Mouse (Mus musculus): ENCODE data around the gene Dennd1a. TPM values are rescaled to one million over a fixed set of nuclear protein-coding genes. Genes with fewer than 3 reads are reported as not detected.
"Not testable (repeated sequence)": the region's sequence is repeated elsewhere in the genome, so short reads cannot be mapped to it uniquely, and the experiment has no call there.

Gene Dennd1a
- polyA plus RNA-seq, 1 experiment from 2014 or later = 17.3 TPM

DNA sequence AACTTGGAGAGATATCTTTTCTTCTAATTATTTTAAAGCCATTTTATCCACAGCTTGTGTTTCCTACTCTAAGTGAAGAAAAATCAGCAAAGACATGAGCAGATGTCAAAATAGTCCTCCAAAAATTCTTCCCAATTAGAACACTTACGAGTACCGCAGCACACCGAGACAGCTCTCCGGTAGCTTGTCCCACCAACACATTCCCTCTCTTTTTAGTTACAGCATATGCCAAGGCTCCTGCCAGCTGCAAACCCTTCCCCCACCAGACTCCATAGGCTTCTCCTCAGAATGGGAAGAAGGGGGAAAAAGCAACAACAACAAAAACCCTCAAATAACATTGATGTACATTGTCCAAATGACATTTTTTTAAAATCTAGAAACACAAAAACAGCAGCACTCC is 322.7 kb downstream of the Dennd1a start:
- Histone ChIP-seq H3K27me3 (ENCODE audit: poor library complexity, severe bottlenecking) (no peaks in the 10 kb centered on the region), H3K9me3 (no peaks in the 10 kb centered on the region), H3K27ac (no peak overlapping the region), H3K36me3 (replicated peaks) (peaks cover 20% of the 10 kb centered on the region), H3K4me3 (no peak overlapping the region), H3K4me1 (peaks cover 18% of the 10 kb centered on the region)
- WGBS = 93% methylated on average over 4 of the region's 4 CpGs
- no peak for DNase-seq (ENCODE audit: extremely low spot score, low spot score)

DNA sequence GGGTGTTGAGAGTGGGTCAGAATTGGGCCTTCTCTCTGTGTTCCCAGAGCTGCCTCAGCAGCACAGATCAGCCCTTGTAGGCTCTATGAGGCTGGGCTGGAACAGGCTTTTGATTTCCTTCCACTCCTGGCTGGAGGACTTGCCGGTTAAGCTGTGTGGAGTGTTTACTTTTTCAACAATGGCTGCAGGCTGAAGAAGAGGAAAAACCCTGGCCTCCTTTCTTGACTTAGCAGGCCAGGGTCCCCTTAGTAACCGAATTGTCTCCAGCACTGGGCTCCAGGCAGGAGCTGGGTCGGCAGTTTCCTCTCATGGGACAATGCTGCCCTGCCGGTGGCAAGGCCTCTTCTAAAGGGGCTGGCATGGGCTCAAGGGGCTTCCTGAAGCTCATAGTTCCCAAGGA is 323.8 kb downstream of the Dennd1a start:
- Histone ChIP-seq H3K36me3 (replicated peaks) (peaks cover 28% of the 10 kb centered on the region), H3K4me3 (no peak overlapping the region), H3K27me3 (ENCODE audit: poor library complexity, severe bottlenecking) (no peaks in the 10 kb centered on the region), H3K27ac (peak overlapping the region; percentile 74), H3K4me1 (peaks cover 16% of the 10 kb centered on the region), H3K9me3 (no peaks in the 10 kb centered on the region)
- no peak for DNase-seq (ENCODE audit: extremely low spot score, low spot score)
- 49% methylated on average over 4 of the region's 4 CpGs for WGBS

DNA sequence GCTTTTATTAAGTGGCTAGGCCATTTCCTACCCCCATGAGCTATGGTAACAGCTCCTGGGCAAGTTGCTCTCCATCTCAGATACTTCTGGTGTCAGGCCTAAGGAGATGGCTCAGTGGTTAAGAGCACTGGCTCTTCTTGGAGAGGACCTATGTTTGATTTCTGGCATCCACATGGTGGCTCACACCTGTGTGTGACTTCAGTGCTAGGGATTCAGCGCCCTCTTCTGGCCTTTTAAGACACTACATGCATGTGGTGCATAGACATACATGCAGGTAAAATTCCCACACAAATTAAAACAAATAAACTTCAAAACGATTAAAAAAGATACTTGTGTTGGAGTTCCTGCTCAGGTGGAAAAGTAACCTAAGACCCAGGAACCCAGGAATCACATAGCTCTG is 338.8 kb downstream of the Dennd1a start:
- Histone ChIP-seq H3K27ac (no peak overlapping the region), H3K4me1 (peaks cover 27% of the 10 kb centered on the region), H3K27me3 (ENCODE audit: poor library complexity, severe bottlenecking) (peaks cover 14% of the 10 kb centered on the region; the same call in 1 of the 2 replicates), H3K9me3 (no peaks in the 10 kb centered on the region), H3K4me3 (no peak overlapping the region), H3K36me3 (replicated peaks) (0 out of 2 replicates have a peak, but pooled peaks cover 7% of the 10 kb centered on the region)
- no peak for DNase-seq (ENCODE audit: extremely low spot score, low spot score)
- 34% methylated on average over 2 of the region's 2 CpGs for WGBS

DNA sequence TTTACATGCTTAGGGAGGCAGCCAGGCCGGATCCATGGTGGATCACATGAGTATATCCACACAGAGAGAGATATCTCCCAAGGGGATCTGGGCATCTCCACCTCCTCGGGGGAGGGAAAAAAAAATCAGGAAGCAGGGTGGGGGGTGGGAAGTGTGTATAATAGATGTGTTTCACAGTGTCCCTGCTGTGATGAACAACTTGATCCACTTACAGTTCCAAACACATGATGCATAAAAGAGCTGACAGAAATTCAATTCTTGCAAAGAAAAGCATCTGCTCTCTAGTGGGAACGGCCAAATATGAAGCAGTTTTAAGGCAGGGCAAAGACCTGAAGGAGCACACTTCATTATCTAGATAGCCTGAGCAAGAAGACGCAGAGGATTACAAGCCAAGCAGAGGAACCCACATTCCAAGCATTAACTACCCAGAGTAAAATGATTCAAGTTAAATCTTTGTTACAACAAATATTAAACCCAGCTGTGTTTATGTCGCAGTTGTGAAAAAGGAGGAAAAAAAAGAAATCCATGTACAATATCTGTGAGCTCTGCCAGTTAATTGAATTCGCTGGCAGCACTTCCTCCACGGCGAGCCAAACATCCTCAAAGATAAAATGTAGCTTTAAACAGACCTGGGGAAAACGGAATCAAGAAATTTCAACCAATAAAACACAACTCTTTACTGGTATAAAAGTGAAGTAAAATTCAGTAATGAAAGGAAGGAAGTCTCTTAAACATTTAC is 341.4 kb downstream of the Dennd1a start:
- Histone ChIP-seq H3K27me3 (ENCODE audit: poor library complexity, severe bottlenecking) (peaks cover 14% of the 10 kb centered on the region; the same call in 1 of the 2 replicates), H3K27ac (no peak overlapping the region), H3K4me3 (no peak overlapping the region), H3K9me3 (no peaks in the 10 kb centered on the region), H3K4me1 (peaks cover 29% of the 10 kb centered on the region), H3K36me3 (replicated peaks) (0 out of 2 replicates have a peak, but pooled peaks cover 7% of the 10 kb centered on the region)
- DNase-seq (ENCODE audit: extremely low spot score, low spot score) = no peak
- 70% methylated on average over 9 of the region's 9 CpGs for WGBS

DNA sequence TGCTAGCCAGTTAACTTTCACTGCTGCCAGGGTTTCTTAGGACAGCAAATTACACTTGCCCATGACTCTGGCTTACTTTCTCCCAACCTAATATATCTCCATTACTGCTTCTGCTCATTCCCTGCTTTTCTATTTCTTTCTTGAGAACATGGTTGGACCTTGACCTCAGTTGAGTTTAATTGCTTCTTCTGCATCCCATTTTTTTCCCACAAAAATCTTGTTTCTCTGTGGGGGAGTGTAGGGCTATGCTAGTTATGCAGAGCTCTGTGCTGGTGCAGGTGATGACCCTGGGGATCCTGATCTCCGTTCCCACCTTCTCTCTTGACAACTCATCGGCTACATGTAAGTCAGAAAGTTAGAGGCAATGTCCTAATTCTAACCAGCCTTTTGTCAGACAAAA is 344.3 kb downstream of the Dennd1a start:
- Histone ChIP-seq H3K4me1 (peaks cover 55% of the 10 kb centered on the region), H3K27ac (no peak overlapping the region), H3K36me3 (replicated peaks) (no peaks in the 10 kb centered on the region), H3K4me3 (no peak overlapping the region), H3K9me3 (no peaks in the 10 kb centered on the region), H3K27me3 (ENCODE audit: poor library complexity, severe bottlenecking) (peaks cover 22% of the 10 kb centered on the region)
- no peak for DNase-seq (ENCODE audit: extremely low spot score, low spot score)
- 78% methylated on average over 2 of the region's 2 CpGs for WGBS

DNA sequence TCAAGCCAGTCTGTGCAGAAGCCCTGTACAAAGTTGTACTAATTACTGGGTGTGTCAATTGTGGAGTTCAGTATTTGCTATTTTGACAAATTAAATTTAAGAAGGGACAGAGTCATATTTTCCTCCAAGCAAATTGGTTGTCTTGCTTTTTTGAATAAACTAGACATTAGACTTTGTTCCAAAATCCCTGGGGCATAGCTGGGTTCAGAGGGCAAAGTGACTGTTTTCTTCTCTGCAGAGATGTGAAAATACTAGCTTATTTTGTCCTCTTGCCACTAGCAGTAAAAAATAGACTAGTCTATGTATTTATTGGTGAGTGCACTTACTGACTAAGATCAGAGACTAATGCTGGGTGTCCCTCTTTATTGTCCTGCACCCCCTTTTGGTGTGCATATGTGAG is 345.4 kb downstream of the Dennd1a start:
- no peak overlapping the region for H3K27ac ChIP-seq
- no peak for DNase-seq (ENCODE audit: extremely low spot score, low spot score)
- peaks cover 12% of the 10 kb centered on the region for H3K27me3 ChIP-seq (ENCODE audit: poor library complexity, severe bottlenecking)
- H3K4me1 ChIP-seq = peaks cover 56% of the 10 kb centered on the region
- H3K4me3 ChIP-seq = no peak overlapping the region
- H3K36me3 ChIP-seq (replicated peaks) = no peaks in the 10 kb centered on the region
- H3K9me3 ChIP-seq = no peaks in the 10 kb centered on the region

DNA sequence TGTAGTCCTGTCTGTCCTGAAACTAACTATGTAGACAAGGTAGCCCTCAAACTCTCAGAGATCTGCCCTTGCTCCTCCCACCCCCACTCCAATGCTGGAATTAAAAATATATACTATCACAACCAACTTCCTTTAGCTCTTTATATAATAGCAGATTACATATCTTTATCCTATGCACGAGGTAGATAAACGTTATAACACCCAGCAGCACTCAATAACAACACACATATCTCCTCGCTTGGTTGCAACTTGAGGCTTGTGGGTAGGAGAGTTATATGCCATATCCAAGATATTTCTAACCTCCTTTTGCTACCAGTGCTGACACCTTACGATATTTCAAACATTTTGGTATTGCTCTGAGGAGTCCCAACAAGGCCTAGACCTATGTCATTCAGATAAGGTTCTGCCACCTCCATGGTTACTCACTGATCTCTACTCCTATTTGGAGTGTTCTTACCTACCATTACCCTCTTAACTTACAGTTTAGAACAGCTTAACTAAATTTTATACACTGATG is 346.3 kb downstream of the Dennd1a start:
- no peak for DNase-seq (ENCODE audit: extremely low spot score, low spot score)
- Histone ChIP-seq H3K4me1 (peaks cover 48% of the 10 kb centered on the region), H3K27me3 (ENCODE audit: poor library complexity, severe bottlenecking) (peaks cover 7% of the 10 kb centered on the region), H3K27ac (no peak overlapping the region), H3K36me3 (replicated peaks) (peaks cover 7% of the 10 kb centered on the region), H3K4me3 (no peak overlapping the region), H3K9me3 (no peaks in the 10 kb centered on the region)
- 89% methylated on average over 4 of the region's 4 CpGs for WGBS

DNA sequence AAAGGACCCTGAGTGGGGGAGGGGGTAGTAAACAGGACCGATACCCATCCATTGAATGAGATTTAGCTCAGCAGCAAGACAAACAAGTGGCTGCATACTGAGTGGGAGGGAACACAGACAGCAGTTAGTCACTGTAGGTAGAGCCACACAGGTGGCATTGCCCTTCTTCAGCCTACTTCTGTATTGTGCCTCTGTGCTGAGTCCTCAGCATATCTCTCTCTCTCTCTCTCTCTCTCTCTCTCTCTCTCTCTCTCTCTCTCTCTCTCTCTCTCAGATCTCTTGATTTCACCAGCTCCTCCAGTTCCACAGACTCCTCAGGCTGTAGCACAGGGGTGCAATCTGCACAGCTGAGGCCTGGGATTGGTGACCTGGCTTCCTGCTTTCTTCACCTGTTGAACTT is 347.2 kb downstream of the Dennd1a start:
- Histone ChIP-seq H3K4me3 (no peak overlapping the region), H3K27me3 (ENCODE audit: poor library complexity, severe bottlenecking) (peaks cover 7% of the 10 kb centered on the region), H3K4me1 (peaks cover 41% of the 10 kb centered on the region), H3K36me3 (replicated peaks) (peaks cover 16% of the 10 kb centered on the region), H3K9me3 (no peaks in the 10 kb centered on the region), H3K27ac (peak overlapping the region; percentile 35; the same call in 1 of the 2 replicates)
- DNase-seq (ENCODE audit: extremely low spot score, low spot score) = no peak
- WGBS = 14% methylated on average over 1 of the region's 1 CpGs

DNA sequence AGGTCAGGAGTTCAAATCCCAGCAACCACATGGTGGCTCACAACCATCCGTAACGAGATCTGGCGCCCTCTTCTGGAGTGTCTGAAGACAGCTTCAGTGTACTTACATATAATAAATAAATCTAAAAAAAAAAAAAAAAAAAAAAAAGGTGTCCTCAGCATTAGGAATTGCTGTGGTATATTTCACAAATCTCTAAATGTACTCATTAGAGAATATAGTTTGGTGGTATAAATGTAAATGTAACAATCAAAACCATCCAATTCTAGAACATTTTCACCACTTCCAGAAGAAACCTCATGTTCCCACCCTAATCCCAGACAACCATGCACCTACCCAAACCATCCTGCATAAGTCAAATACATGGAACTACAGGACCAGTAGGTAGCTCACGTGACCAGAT is 350.3 kb downstream of the Dennd1a start:
- not testable (repeated sequence) for H3K4me3 ChIP-seq; DNase-seq (ENCODE audit: extremely low spot score, low spot score); H3K9me3 ChIP-seq; H3K27ac ChIP-seq
- peaks cover 15% of the 10 kb centered on the region for H3K27me3 ChIP-seq (ENCODE audit: poor library complexity, severe bottlenecking)
- peaks cover 24% of the 10 kb centered on the region for H3K36me3 ChIP-seq (replicated peaks)
- H3K4me1 ChIP-seq = peaks cover 36% of the 10 kb centered on the region
- WGBS = 79% methylated on average over 4 of the region's 4 CpGs

DNA sequence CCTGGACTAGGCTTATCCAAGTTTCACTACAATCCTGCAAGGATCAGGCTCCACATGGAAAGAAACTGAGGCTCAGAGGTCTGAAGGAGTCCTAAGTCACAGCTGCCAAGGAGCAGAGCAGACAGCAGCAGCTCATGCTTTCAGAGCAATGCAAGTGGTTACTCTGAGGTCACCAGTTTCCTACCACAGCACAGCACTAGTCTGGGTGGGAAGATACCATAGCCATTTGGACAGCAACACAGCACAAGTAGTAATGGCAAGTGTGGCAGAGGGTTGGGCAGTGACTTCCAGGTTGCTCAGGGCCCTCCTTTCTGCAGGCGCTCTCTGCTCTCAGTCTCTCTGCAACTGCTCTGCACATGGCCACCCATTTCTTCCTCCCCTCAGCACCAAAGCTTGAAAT is 354.9 kb downstream of the Dennd1a start:
- Histone ChIP-seq H3K4me1 (peaks cover 44% of the 10 kb centered on the region), H3K4me3 (no peak overlapping the region), H3K36me3 (replicated peaks) (peaks cover 24% of the 10 kb centered on the region), H3K9me3 (no peaks in the 10 kb centered on the region), H3K27ac (peak overlapping the region; percentile 76), H3K27me3 (ENCODE audit: poor library complexity, severe bottlenecking) (peaks cover 13% of the 10 kb centered on the region; the same call in 1 of the 2 replicates)
- 88% methylated on average over 1 of the region's 1 CpGs for WGBS
- DNase-seq (ENCODE audit: extremely low spot score, low spot score) = no peak

DNA sequence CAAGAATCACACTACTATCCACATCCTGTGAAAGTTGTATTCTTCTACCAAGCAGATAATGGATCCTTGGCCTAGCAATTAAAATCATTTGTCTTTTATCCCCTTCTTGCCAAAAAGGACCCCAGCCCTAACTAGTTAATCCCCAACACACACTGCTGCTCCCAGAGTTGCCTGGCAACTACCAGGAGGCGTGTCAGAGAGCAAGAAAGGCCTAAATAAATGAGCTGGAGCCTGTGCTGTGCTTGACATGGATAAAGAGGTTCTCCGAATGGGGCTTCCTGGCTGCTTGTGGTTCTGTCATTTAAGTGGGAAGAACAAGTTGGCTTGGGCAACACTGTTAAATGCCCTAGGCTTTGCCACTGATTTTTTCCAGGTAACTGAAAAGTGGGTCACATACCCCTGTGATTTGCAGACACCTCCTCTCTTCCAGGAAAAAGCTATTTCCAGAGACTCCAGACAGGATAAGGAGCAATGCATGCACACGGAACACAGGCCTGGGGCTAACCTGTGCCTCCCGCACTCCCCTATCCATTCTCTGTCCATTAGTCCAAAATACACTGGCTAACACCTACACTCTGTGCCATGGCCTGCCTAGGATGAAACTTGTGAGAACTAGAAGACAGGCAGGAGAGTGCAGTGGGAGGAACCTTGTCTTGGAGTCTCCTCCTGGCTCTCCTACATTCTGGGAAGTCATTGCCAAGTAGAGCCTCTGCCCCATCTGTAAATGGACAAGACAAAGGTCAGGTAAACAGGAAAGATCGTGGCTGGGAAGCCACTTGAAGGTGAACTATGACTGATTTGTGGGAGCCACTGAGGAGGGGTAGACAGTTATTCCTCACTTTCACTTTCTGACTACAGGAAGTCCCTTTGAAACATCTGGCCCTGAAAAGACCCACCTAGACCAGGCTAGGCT is 355.9 kb downstream of the Dennd1a start:
- Histone ChIP-seq H3K4me1 (peaks cover 49% of the 10 kb centered on the region), H3K36me3 (replicated peaks) (peaks cover 23% of the 10 kb centered on the region), H3K27ac (peak overlapping the region; percentile 76), H3K4me3 (no peak overlapping the region), H3K27me3 (ENCODE audit: poor library complexity, severe bottlenecking) (peaks cover 13% of the 10 kb centered on the region; the same call in 1 of the 2 replicates), H3K9me3 (no peaks in the 10 kb centered on the region)
- DNase-seq (ENCODE audit: extremely low spot score, low spot score) = peak; percentile 79
- WGBS = 42% methylated on average over 5 of the region's 5 CpGs

DNA sequence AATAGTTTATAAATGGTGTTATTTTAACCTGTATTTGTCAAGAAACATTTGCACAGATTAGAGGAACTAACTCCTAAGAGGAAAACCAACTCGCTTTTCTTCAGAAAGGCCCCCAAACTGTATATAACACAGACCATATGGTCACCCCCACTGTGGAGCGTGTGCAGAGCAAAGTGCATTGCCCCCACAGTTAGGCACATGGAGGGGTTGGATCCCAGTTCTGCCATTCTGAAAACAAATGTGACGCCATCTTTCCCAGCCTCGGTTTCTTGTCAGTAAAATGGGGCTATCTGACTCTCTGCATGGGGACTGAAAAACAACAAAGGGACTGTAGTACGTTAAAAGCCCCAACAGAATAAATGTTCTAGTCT is 361.1 kb downstream of the Dennd1a start:
- peak; percentile 11 for DNase-seq (ENCODE audit: extremely low spot score, low spot score)
- H3K36me3 ChIP-seq (replicated peaks) = 0 out of 2 replicates have a peak, but pooled peaks cover 3% of the 10 kb centered on the region
- 68% methylated on average over 5 of the region's 5 CpGs for WGBS
- peaks cover 60% of the 10 kb centered on the region for H3K4me1 ChIP-seq
- peaks cover 17% of the 10 kb centered on the region; the same call in 1 of the 2 replicates for H3K27me3 ChIP-seq (ENCODE audit: poor library complexity, severe bottlenecking)
- no peak overlapping the region for H3K4me3 ChIP-seq
- H3K9me3 ChIP-seq = no peaks in the 10 kb centered on the region
- H3K27ac ChIP-seq = no peak overlapping the region
